Mouse (Mus musculus): ENCODE results near the gene Dnmt3a. TPM values are rescaled to one million over a fixed set of nuclear protein-coding genes. Genes with fewer than 3 reads are reported as not detected.

Gene Dnmt3a
- total and polyA plus RNA-seq, 2 experiments from 2014 or later, result 88.5 to 130 TPM

- no peak overlapping the region for H3K27ac ChIP-seq (ENCODE audit: low read depth, low read length)
- no peak for DNase-seq (ENCODE audit: low spot score)
- TF ChIP-seq CTCF (IDR thresholded peaks at IDR 0.05), result no peak
- H3K27me3 ChIP-seq (ENCODE audit: insufficient read depth, low read length), result no peaks in the 10 kb centered on the region
- H3K9ac ChIP-seq (replicated peaks; ENCODE audit: low read length, poor library complexity, severe bottlenecking), result no peak overlapping the region
- no peaks in the 10 kb centered on the region for H3K9me3 ChIP-seq (ENCODE audit: low read length)
- no peak for ATAC-seq (ENCODE audit: low FRiP score)
- 93% methylated on average over 8 of the region's 8 CpGs for WGBS
- H3K4me3 ChIP-seq (ENCODE audit: low read depth, low read length), result no peak overlapping the region
- no peak overlapping the region for H3K4me2 ChIP-seq (ENCODE audit: low read depth, low read length, poor library complexity, severe bottlenecking)
- no peaks in the 10 kb centered on the region for H3K4me1 ChIP-seq (ENCODE audit: insufficient read depth, low read length)
- peaks cover 45% of the 10 kb centered on the region for H3K36me3 ChIP-seq (ENCODE audit: insufficient read depth, low read length)
These were observed 59.8 kb downstream of the Dnmt3a start for GRCm38 (mm10) chr12:3865594-3865993.

- no peak overlapping the region for H3K4me3 ChIP-seq (ENCODE audit: low read depth, low read length)
- H3K4me2 ChIP-seq (ENCODE audit: low read depth, low read length, poor library complexity, severe bottlenecking), result no peak overlapping the region
- ATAC-seq (ENCODE audit: low FRiP score), result no peak
- H3K36me3 ChIP-seq (ENCODE audit: insufficient read depth, low read length), result peaks cover 41% of the 10 kb centered on the region
- no peak overlapping the region for H3K9ac ChIP-seq (replicated peaks; ENCODE audit: low read length, poor library complexity, severe bottlenecking)
- H3K9me3 ChIP-seq (ENCODE audit: low read length), result no peaks in the 10 kb centered on the region
- no peak for TF ChIP-seq CTCF (IDR thresholded peaks at IDR 0.05)
- no peaks in the 10 kb centered on the region for H3K27me3 ChIP-seq (ENCODE audit: insufficient read depth, low read length)
- 63% methylated on average over 12 of the region's 12 CpGs for WGBS
- H3K4me1 ChIP-seq (ENCODE audit: insufficient read depth, low read length), result 0 out of 2 replicates have a peak, but pooled peaks cover 4% of the 10 kb centered on the region
- no peak overlapping the region for H3K27ac ChIP-seq (ENCODE audit: low read depth, low read length)
- peak; percentile 63 for DNase-seq (ENCODE audit: low spot score)
These were observed 61.0 kb downstream of the Dnmt3a start for GRCm38 (mm10) chr12:3866654-3867370.

- Histone ChIP-seq H3K27me3 (ENCODE audit: insufficient read depth, low read length) (no peaks in the 10 kb centered on the region), H3K4me3 (ENCODE audit: low read depth, low read length) (no peak overlapping the region), H3K4me1 (ENCODE audit: insufficient read depth, low read length) (0 out of 2 replicates have a peak, but pooled peaks cover 4% of the 10 kb centered on the region), H3K9ac (replicated peaks; ENCODE audit: low read length, poor library complexity, severe bottlenecking) (no peak overlapping the region), H3K36me3 (ENCODE audit: insufficient read depth, low read length) (peaks cover 45% of the 10 kb centered on the region), H3K9me3 (ENCODE audit: low read length) (no peaks in the 10 kb centered on the region), H3K27ac (ENCODE audit: low read depth, low read length) (no peak overlapping the region; the same call in 1 of the 2 replicates), H3K4me2 (ENCODE audit: low read depth, low read length, poor library complexity, severe bottlenecking) (no peak overlapping the region)
- ATAC-seq (ENCODE audit: low FRiP score) (no peak), DNase-seq (ENCODE audit: low spot score) (no peak)
- TF ChIP-seq CTCF (IDR thresholded peaks at IDR 0.05), result no peak
- 78% methylated on average over 5 of the region's 5 CpGs for WGBS
These were observed 62.3 kb downstream of the Dnmt3a start for GRCm38 (mm10) chr12:3868115-3868514.

- H3K9ac ChIP-seq (replicated peaks; ENCODE audit: low read length, poor library complexity, severe bottlenecking), result no peak overlapping the region
- whole genome bisulfite sequencing, result 86% methylated on average over 7 of the region's 7 CpGs
These were observed 63.1 kb downstream of the Dnmt3a start for GRCm38 (mm10) chr12:3868676-3869458.

GRCm38 (mm10) chr12:3870024-3870423, 64.2 kb downstream of the Dnmt3a start:
- no peak for TF ChIP-seq CTCF (IDR thresholded peaks at IDR 0.05)

More at GRCm38 (mm10) chr12:3868676-3869458, 63.1 kb downstream of the Dnmt3a start:
- Histone ChIP-seq H3K36me3 (ENCODE audit: insufficient read depth, low read length) (peaks cover 51% of the 10 kb centered on the region), H3K4me2 (ENCODE audit: low read depth, low read length, poor library complexity, severe bottlenecking) (no peak overlapping the region), H3K4me3 (ENCODE audit: low read depth, low read length) (no peak overlapping the region), H3K9me3 (ENCODE audit: low read length) (no peaks in the 10 kb centered on the region), H3K27me3 (ENCODE audit: insufficient read depth, low read length) (no peaks in the 10 kb centered on the region), H3K27ac (ENCODE audit: low read depth, low read length) (no peak overlapping the region; the same call in 1 of the 2 replicates), H3K4me1 (ENCODE audit: insufficient read depth, low read length) (0 out of 2 replicates have a peak, but pooled peaks cover 4% of the 10 kb centered on the region)
- no peak for TF ChIP-seq CTCF (IDR thresholded peaks at IDR 0.05)
- DNase-seq (ENCODE audit: low spot score), result peak; percentile 43
- no peak for ATAC-seq (ENCODE audit: low FRiP score)

More at GRCm38 (mm10) chr12:3870024-3870423, 64.2 kb downstream of the Dnmt3a start:
- Histone ChIP-seq H3K4me1 (ENCODE audit: insufficient read depth, low read length) (0 out of 2 replicates have a peak, but pooled peaks cover 4% of the 10 kb centered on the region), H3K4me3 (ENCODE audit: low read depth, low read length) (no peak overlapping the region), H3K36me3 (ENCODE audit: insufficient read depth, low read length) (peaks cover 56% of the 10 kb centered on the region), H3K9ac (replicated peaks; ENCODE audit: low read length, poor library complexity, severe bottlenecking) (no peak overlapping the region), H3K27ac (ENCODE audit: low read depth, low read length) (no peak overlapping the region), H3K9me3 (ENCODE audit: low read length) (no peaks in the 10 kb centered on the region), H3K4me2 (ENCODE audit: low read depth, low read length, poor library complexity, severe bottlenecking) (no peak overlapping the region), H3K27me3 (ENCODE audit: insufficient read depth, low read length) (no peaks in the 10 kb centered on the region)
- 89% methylated on average over 5 of the region's 5 CpGs for WGBS
- ATAC-seq (ENCODE audit: low FRiP score), result no peak
- no peak for DNase-seq (ENCODE audit: low spot score)
